ENCODE assay signal across 28 mouse cellular contexts in genomic region chr7:116103091-116103490, GRCm38 (mm10).
"Had no signal": no experiment of that assay in that cellular context is flagged by ENCODE, and none has a peak within 500 bp of the region (broad histone marks: within the 10 kb centered on the region; RNA-seq: fewer than 3 reads in every experiment).

No protein-coding gene starts in this region.

- H3K27me3 ChIP-seq: limb, embryonic 12.5 days; limb, embryonic 13.5 days; limb, embryonic 15.5 days; liver, embryonic 12.5 days; liver, embryonic 13.5 days; liver, embryonic 15.5 days; lung, embryonic 15.5 days; megakaryocyte, embryonic 14.5 days; midbrain, embryonic 12.5 days; midbrain, embryonic 13.5 days; midbrain, embryonic 15.5 days; neural tube, embryonic 12.5 days had no signal

- H3K9ac ChIP-seq: limb, embryonic 12.5 days; limb, embryonic 13.5 days; limb, embryonic 15.5 days; liver, embryonic 12.5 days; liver, embryonic 13.5 days; liver, embryonic 14.5 days; liver, embryonic 15.5 days; liver, postnatal 0 days; lung, embryonic 14.5 days; lung, embryonic 15.5 days; midbrain, embryonic 12.5 days; midbrain, embryonic 13.5 days; midbrain, embryonic 15.5 days; neural tube, embryonic 12.5 days had no signal

- H3K4me1 ChIP-seq: limb, embryonic 10.5 days; limb, embryonic 12.5 days; limb, embryonic 13.5 days; limb, embryonic 15.5 days; liver, embryonic 15.5 days; lung, embryonic 15.5 days; midbrain, embryonic 10.5 days; midbrain, embryonic 15.5 days; neural tube, embryonic 12.5 days had no signal

- DNase-seq: left cerebral cortex, postnatal 4 days; liver; liver, embryonic 13.5 days; liver, postnatal 0 days; lung, adult 18-20 months; lung, adult 2 months; lung, embryonic 14.5 days; lung, postnatal 10 days; lung, postnatal 14 days; lung, postnatal 36 days; lung, postnatal 4 days; midbrain, embryonic 14.5 days had no signal

- H3K4me3 ChIP-seq: limb, embryonic 10.5 days; limb, embryonic 12.5 days; limb, embryonic 13.5 days; limb, embryonic 15.5 days; liver, embryonic 12.5 days; liver, embryonic 13.5 days; liver, embryonic 15.5 days; lung, embryonic 15.5 days; megakaryocyte, embryonic 14.5 days; midbrain, embryonic 10.5 days; midbrain, embryonic 12.5 days; midbrain, embryonic 13.5 days; midbrain, embryonic 15.5 days; myocyte; neural tube, embryonic 12.5 days had no signal

- H3K27ac ChIP-seq: limb, embryonic 10.5 days; limb, embryonic 12.5 days; limb, embryonic 13.5 days; limb, embryonic 15.5 days; liver, embryonic 12.5 days; liver, embryonic 13.5 days; liver, embryonic 14.5 days; liver, embryonic 15.5 days; lung, embryonic 15.5 days; macrophage; midbrain, embryonic 10.5 days; midbrain, embryonic 12.5 days; midbrain, embryonic 13.5 days; midbrain, embryonic 15.5 days; neural tube, embryonic 12.5 days had no signal
